Mouse (Mus musculus) heart, postnatal 0 days (tissue): ENCODE results near the gene Siae.

Experiments
- CTCF ChIP-seq: IDR thresholded peaks from 2 replicates; pipeline ENCODE4 v1.5.1; 2016; ENCODE audit warnings: antibody characterized with exemption, control low read depth, low read depth
- EP300 ChIP-seq: IDR thresholded peaks from 2 replicates; pipeline ENCODE4 v1.6.1; 2016; ENCODE audit warnings: antibody characterized with exemption, low read depth

- TF ChIP-seq CTCF (no peak), EP300 (no peak)
Measured at GRCm38 (mm10) chr9:37527396-37528224, 27.9 kb upstream of the Siae start, which contains the start of gene Esam.
